Mouse (Mus musculus): Measurements from ENCODE around the gene Olfr229.
"Not testable (repeated sequence)": the region's sequence is repeated elsewhere in the genome, so short reads cannot be mapped to it uniquely, and the experiment has no call there.

The Olfr229 gene

GRCm38 (mm10) chr9:39907036-39907435 is at the start of gene Olfr229:
Gene Olfr229 (plus strand): TSS chr9:39907336.
- DNase-seq (ENCODE audit: low read depth, low spot score) = no peak

GRCm38 (mm10) chr9:39866122-39866521 is 41.0 kb upstream of the Olfr229 start, which contains the start of gene Olfr972:
Gene Olfr972 (plus strand): TSS chr9:39866422.
- DNase-seq (ENCODE audit: low read depth, low spot score) = no peak

GRCm38 (mm10) chr9:39871986-39872385 is 35.1 kb upstream of the Olfr229 start:
- DNase-seq (ENCODE audit: low read depth, low spot score) = not testable (repeated sequence)

- DNase-seq (ENCODE audit: low read depth, low spot score) = not testable (repeated sequence)
Measured at GRCm38 (mm10) chr9:39877541-39878396, 29.4 kb upstream of the Olfr229 start.

- no peak for DNase-seq (ENCODE audit: low read depth, low spot score)
Measured at GRCm38 (mm10) chr9:39905106-39905505, 2.0 kb upstream of the Olfr229 start.

GRCm38 (mm10) chr9:39909939-39910338 is 2.8 kb downstream of the Olfr229 start:
- DNase-seq (ENCODE audit: low read depth, low spot score) = no peak

- not testable (repeated sequence) for DNase-seq (ENCODE audit: low read depth, low spot score)
Measured at GRCm38 (mm10) chr9:39927975-39928836, 21.1 kb downstream of the Olfr229 start.

- not testable (repeated sequence) for DNase-seq (ENCODE audit: low read depth, low spot score)
Measured at GRCm38 (mm10) chr9:39928837-39929236, 21.7 kb downstream of the Olfr229 start.

- no peak for DNase-seq (ENCODE audit: low read depth, low spot score)
Measured at GRCm38 (mm10) chr9:39937201-39937600, 30.1 kb downstream of the Olfr229 start, which contains the start of gene Olfr974. Gene Olfr974 (plus strand): TSS chr9:39937501.

GRCm38 (mm10) chr9:39951946-39952345 is 44.8 kb downstream of the Olfr229 start, which contains the start of gene Olfr975:
Gene Olfr975 (minus strand): TSS chr9:39952046.
- no peak for DNase-seq (ENCODE audit: low read depth, low spot score)

GRCm38 (mm10) chr9:39961033-39961432 is 53.9 kb downstream of the Olfr229 start, which contains the start of gene Olfr976:
Gene Olfr976 (minus strand): TSS chr9:39961133.
- DNase-seq (ENCODE audit: low read depth, low spot score) = not testable (repeated sequence)
